Mouse (Mus musculus) cerebellum, adult 8-10 months (tissue): ENCODE data around the gene Zcchc14.
"Not testable (repeated sequence)": the region's sequence is repeated elsewhere in the genome, so short reads cannot be mapped to it uniquely, and the experiment has no call there.

Experiments used
- DNase-seq: peaks from one replicate; pipeline ENCODE4 v3.0.0; 2022

Zcchc14 gene

GRCm38 (mm10) chr8:121620801-121621516 lies 31.7 kb downstream of the Zcchc14 start:
- no peak for DNase-seq

- DNase-seq, result no peak
Measured at GRCm38 (mm10) chr8:121619401-121619995, 33.2 kb downstream of the Zcchc14 start.

- no peak for DNase-seq
Measured at GRCm38 (mm10) chr8:121613419-121613818, 39.3 kb downstream of the Zcchc14 start.

- no peak for DNase-seq
Measured at GRCm38 (mm10) chr8:121609916-121610315, 42.8 kb downstream of the Zcchc14 start.

GRCm38 (mm10) chr8:121609251-121609650 lies 43.5 kb downstream of the Zcchc14 start:
- no peak for DNase-seq

- no peak for DNase-seq
Measured at GRCm38 (mm10) chr8:121607661-121608060, 45.0 kb downstream of the Zcchc14 start.

GRCm38 (mm10) chr8:121603801-121604200 lies 48.9 kb downstream of the Zcchc14 start:
- DNase-seq, result no peak

- DNase-seq, result peak; percentile 57
Measured at GRCm38 (mm10) chr8:121602860-121603259, 49.8 kb downstream of the Zcchc14 start.

- no peak for DNase-seq
Measured at GRCm38 (mm10) chr8:121602411-121602810, 50.3 kb downstream of the Zcchc14 start.

GRCm38 (mm10) chr8:121599842-121600241 lies 52.9 kb downstream of the Zcchc14 start:
- DNase-seq, result no peak

GRCm38 (mm10) chr8:121598892-121599291 lies 53.8 kb downstream of the Zcchc14 start:
- peak; percentile 83 for DNase-seq

- no peak for DNase-seq
Measured at GRCm38 (mm10) chr8:121598190-121598589, 54.5 kb downstream of the Zcchc14 start.

GRCm38 (mm10) chr8:121597492-121597891 lies 55.2 kb downstream of the Zcchc14 start:
- DNase-seq, result not testable (repeated sequence)

- DNase-seq, result no peak
Measured at GRCm38 (mm10) chr8:121593983-121594382, 58.7 kb downstream of the Zcchc14 start.

GRCm38 (mm10) chr8:121593293-121593692 lies 59.4 kb downstream of the Zcchc14 start:
- no peak for DNase-seq

GRCm38 (mm10) chr8:121591178-121592066 lies 61.3 kb downstream of the Zcchc14 start:
- no peak for DNase-seq

- peak; percentile 98 for DNase-seq
Measured at GRCm38 (mm10) chr8:121590203-121591177, 62.2 kb downstream of the Zcchc14 start, which contains the start of gene Map1lc3b. TSS of gene Map1lc3b (plus strand) at chr8:121590361.

GRCm38 (mm10) chr8:121589205-121589726 lies 63.4 kb downstream of the Zcchc14 start:
- DNase-seq, result no peak

GRCm38 (mm10) chr8:121588750-121589149 lies 64.0 kb downstream of the Zcchc14 start:
- DNase-seq, result no peak

GRCm38 (mm10) chr8:121585159-121585825 lies 67.4 kb downstream of the Zcchc14 start:
- DNase-seq, result peak; percentile 100

GRCm38 (mm10) chr8:121584730-121585129 lies 68.0 kb downstream of the Zcchc14 start:
- no peak for DNase-seq
